Mouse (Mus musculus) brain, embryonic 14.5 days (tissue): ENCODE results near the gene Shkbp1.

Experiments
- CTCF ChIP-seq: fragments of 200-500 bp; IDR thresholded peaks from 2 replicates; pipeline ENCODE4 v1.5.1; 2012; ENCODE audit warnings: inconsistent platforms, mild to moderate bottlenecking, moderate library complexity, borderline replicate concordance; ENCODE audit not compliant: insufficient read depth, insufficient read length; ENCODE audit errors: extremely low read depth
- POLR2A ChIP-seq: fragments of 200-500 bp; IDR thresholded peaks from 2 replicates; pipeline ENCODE4 v1.6.1; 2012; ENCODE audit warnings: mild to moderate bottlenecking, inconsistent platforms, borderline replicate concordance; ENCODE audit not compliant: poor library complexity, insufficient read depth, insufficient read length, severe bottlenecking; ENCODE audit errors: extremely low read depth

- TF ChIP-seq CTCF (no peak), POLR2A (no peak)
Measured at GRCm38 (mm10) chr7:27322291-27322690, 33.5 kb downstream of the Shkbp1 start.
